Mouse (Mus musculus): ENCODE measurements around the gene Aspdh.

- TF ChIP-seq POLR2A (IDR thresholded peaks at IDR 0.05; ENCODE audit: borderline replicate concordance, extremely low read depth, insufficient read depth, insufficient read length, poor library complexity, severe bottlenecking), result no peak
- no peak for TF ChIP-seq CTCF (IDR thresholded peaks at IDR 0.05; ENCODE audit: borderline replicate concordance, extremely low read depth, insufficient read depth, insufficient read length)
These were observed 2.1 kb upstream of the Aspdh start for GRCm38 (mm10) chr7:44463056-44463425.

Measured in brain, embryonic 14.5 days (tissue).